Mouse (Mus musculus): ENCODE data around the gene Eef1akmt4.

GRCm38 (mm10) chr16:20623211-20623610, 11.8 kb downstream of the Eef1akmt4 start:
- TF ChIP-seq CTCF (IDR thresholded peaks at IDR 0.05; ENCODE audit: control insufficient read depth, insufficient read depth, low read length) (no peak), POLR2A (IDR thresholded peaks at IDR 0.05; ENCODE audit: borderline replicate concordance, control insufficient read depth, low read depth, low read length) (no peak)

All from bone marrow, adult 2 months (tissue).